Mouse (Mus musculus) 416B (cell line): ENCODE data around the gene Sod2.
A peak's percentile ranks its signal among the peaks of the same experiment; 100 is the strongest.
"Not testable (repeated sequence)": the region's sequence is repeated elsewhere in the genome, so short reads cannot be mapped to it uniquely, and the experiment has no call there.

Source experiments
- DNase-seq: peaks from one replicate; pipeline ENCODE4 v3.0.0; 2011; ENCODE audit warnings: low read depth

Gene Sod2

DNA sequence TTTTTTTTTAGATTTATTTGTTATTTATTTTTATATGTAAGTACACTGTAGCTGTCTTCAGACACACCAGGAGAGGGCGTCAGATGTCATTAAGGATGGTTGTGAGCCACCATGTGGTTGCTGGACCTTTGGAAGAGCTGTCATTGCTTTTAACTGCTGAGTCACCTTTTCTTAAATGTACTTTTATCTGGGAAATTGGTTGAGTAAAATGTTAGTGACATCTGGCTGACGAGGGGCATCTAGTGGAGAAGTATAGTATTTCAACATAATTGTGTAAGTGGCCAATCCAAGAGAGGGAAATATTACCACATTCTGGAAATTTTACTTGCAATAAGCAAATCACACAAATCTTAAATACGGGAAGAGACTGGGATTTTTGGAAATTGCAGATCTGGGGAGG is 3.2 kb downstream of the Sod2 start:
- peak; percentile 93 for DNase-seq

DNA sequence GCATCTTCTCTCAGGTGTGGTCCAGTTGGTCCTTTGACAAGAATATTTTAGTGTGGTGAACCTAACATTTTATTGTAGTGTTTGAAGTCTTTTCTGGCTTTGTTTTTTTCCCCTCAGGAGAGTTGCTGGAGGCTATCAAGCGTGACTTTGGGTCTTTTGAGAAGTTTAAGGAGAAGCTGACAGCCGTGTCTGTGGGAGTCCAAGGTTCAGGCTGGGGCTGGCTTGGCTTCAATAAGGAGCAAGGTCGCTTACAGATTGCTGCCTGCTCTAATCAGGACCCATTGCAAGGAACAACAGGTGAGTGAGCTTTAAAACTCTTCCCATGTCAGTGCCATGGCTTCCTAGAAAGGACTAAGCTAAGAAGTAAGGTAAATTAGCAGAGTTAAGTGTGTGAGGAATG is 6.7 kb downstream of the Sod2 start:
- DNase-seq, result no peak

DNA sequence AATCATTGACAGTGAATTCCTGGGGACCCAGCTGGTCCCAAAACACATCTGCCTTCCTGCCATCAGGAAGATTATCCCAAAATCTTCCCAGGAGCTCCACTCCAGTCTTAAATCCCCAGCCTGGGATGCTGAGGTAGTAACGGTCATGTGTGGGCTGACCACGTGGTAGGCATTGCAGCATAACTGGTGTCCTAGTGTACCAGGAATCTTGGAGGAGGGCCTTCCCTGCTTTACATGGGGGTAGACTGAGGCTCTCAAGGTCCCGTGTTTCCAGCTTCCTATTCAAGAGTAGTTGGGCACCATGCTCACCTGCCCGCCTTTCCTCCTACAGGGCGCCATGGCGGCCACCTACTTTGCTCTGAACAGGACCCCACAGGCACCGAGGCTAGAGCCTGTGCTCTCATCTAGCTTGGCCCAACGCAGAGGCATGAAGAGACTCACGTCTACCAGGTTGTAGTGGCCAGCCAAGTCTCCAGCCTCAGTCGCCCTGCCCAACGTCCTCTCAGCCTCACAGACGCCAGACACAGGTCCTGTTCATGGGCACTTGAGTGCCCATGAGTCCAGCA is 30.1 kb downstream of the Sod2 start:
- not testable (repeated sequence) for DNase-seq

DNA sequence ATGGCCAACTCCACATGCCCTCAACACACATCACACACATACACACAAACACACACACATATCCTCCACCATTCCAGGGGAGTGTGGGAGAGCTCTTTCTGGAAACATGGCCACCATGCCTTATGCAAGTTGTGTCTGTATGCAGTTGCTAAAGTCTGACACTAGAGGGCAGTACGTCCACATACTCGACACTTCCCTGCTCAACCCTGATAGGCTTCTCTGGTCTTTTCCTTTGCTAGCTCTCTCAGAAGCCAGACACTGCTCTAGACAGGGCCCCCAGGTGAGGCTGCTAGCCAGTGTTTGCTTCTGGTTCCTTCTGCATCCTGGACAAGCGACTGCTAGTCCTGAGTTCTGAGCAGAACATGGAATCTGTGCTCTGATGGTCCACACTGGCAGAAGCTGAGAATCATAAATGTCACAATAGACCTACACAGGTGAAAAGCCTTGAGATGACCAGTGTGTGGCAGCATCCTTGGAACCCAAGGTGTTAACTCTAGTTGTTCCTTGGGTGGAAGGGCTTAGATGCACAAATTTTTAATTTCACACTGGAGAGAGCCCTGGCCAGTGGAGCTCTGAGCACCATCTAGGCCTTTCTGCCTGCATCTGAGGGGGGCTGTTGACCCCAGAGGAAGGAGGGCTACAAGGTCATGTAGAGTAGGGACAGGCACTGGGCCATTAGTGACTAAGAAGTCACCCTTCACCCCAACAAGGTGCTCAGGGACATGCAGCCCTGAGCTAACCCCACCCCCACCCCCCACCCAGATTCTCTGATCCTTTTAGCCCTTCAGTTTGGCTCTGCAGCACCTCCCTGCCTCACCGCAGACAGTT is 37.4 kb downstream of the Sod2 start:
- DNase-seq, result peak; percentile 69

DNA sequence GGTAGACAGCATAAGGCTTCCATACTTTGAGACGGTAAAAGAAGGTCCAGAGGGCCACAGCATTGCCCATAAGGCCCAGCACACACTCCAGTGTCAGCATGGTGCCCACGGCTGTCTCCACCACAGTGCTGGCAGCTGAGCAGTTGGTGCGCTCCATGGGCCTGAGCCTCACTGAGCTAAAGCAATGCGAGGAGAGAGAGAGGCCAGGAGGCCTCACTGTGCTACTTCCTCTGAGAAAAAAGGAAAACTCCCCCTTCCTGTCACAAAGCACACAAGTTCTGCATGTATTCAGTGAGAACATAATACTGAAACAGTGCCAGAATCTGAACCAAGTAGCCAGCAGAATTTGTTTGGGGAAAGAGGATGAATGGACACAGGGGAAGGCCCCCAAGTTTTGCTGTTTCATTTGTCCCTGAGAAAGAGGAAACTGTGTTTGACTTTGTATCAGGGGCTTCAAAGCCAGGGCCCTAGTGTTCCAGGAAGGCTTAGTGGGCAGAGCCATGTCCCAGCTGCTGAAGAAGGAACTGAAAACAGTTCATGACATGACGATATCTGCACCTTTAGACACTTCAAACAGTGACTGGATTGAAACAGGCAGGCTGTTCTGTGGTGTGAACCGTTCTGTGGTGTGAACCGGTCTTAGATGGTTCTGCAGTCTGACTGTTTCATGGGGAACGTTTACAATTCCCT is 45.6 kb downstream of the Sod2 start, which contains the start of gene Gpr31b:
Gene Gpr31b, minus strand, starts transcription at position 173 of the 690 bp plus-strand sequence.
- DNase-seq, result not testable (repeated sequence)

DNA sequence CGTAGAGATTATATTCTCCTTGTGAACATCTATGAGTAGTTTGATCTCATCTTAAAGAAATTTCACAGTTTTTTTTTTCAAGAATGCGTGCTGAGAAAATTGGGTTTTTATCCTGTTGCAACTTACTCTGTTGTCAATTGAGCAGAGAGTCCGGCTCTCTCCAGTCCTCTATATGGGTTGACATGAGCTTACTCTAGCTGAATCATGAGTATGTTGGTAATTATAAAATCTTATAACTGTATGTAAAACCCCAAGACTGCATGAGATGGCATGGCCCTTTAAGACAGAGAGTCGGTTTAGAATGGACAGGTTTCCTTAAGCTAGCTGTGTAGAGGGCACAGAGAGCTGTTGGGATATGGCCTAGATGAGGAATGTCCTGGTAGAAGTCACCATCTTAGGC is 54.2 kb downstream of the Sod2 start, which contains the start of gene Tcp10b:
Gene Tcp10b, plus strand, starts transcription at position 301 of the 400 bp plus-strand sequence.
- not testable (repeated sequence) for DNase-seq

DNA sequence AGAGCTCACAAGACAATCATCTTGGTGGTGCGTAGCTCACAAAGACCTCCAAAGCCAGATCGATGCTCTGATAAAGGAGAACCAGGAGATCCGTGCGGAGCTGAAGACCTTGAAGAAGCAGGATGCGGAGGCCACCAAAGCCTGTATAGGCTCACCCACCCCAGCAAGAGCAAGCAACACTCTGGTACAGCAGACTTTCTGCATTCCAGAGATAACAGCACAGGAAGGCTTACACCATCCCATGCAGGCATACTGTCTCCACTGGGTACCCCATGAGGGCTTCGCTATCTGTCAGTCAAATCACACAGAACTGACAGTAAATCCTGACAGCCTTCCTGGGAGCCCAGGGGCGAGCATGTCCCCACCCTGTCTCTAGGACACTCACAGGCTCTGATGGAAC is 56.2 kb downstream of the Sod2 start:
- DNase-seq, result not testable (repeated sequence)

DNA sequence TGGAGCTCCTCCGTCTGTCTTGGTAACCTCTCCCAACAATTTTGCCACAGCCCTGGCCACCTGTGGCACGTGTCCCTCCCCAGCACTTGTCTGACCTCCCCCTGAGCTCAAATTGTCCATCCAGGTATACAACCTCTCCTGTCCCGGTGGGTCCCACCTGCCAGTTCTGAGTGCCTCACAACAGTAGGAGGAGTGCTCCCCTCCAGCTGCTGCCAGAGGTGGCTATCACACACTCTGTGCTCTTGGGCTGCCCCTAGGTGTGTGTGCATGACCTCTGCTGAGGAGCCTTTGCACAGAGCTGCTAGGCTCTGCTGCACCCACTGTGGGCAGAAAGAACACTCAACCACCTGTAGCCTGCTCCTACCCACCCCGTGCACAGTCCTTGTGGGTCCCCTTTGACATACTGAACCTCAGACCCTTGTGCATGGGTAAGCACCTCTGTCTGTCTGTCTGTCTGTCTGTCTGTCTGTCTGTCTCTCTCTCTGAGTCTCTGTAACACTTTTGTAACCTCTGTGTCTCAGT is 61.3 kb downstream of the Sod2 start:
- DNase-seq, result not testable (repeated sequence)

DNA sequence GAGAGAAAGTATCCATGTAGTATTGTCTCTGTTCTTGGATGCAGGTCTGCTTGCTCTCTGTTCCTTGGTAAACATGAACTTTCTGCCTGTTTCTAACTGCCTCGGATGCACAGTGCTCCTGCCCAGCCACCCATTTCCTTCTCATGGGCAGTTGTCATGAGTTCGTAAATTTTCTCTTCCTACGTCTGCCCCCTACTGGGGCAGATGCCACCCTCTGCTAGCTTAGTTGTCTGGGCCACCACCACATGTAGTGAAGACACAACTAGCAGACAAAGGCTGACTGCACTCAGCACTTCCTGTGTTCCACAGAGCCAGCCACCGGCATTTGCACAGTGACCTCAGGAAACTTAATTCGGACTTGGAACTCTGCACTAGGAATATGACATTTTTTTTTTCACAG is 62.6 kb downstream of the Sod2 start:
- not testable (repeated sequence) for DNase-seq
